Mouse (Mus musculus): ENCODE results near the gene Tm4sf4. TPM values are rescaled to one million over a fixed set of nuclear protein-coding genes. Genes with fewer than 3 reads are reported as not detected.
A peak's percentile ranks its signal among the peaks of the same experiment; 100 is the strongest.

Gene Tm4sf4
- polyA plus RNA-seq, 1 experiment from 2014 or later = 44.9 TPM

DNA sequence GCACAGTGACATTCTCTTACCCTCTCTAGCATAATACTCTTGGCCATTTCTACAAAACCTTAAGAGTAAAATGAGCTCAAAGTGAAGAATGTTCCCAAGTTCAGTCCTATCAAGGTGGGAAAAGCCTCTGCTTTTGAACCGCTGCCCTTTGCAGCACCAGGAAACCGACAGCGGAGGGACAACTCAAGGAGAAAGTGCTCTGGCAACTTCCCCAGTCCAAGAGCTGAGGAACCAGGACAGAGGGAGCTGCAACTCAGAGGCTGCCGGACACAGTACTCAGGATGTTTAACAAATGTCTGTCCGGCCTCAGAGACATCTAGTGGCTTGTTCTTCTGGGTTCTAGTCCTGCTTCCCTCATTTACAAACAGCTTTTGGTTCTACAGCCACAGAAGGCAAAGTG lies 56.9 kb downstream of the Tm4sf4 start:
- Histone ChIP-seq H3K4me3 (replicated peaks) (no peak overlapping the region), H3K36me3 (no peaks in the 10 kb centered on the region), H3K27me3 (replicated peaks) (no peaks in the 10 kb centered on the region), H3K4me2 (replicated peaks) (no peak overlapping the region), H3K9ac (no peak overlapping the region), H3K9me3 (no peaks in the 10 kb centered on the region), H3K27ac (no peak overlapping the region), H3K4me1 (replicated peaks) (0 out of 2 replicates have a peak, but pooled peaks cover 2% of the 10 kb centered on the region)
- WGBS = 70% methylated on average over 5 of the region's 5 CpGs
- ATAC-seq = no peak

- no peak for ATAC-seq
- no peaks in the 10 kb centered on the region for H3K9me3 ChIP-seq
- 89% methylated on average over 4 of the region's 4 CpGs for WGBS
- no peaks in the 10 kb centered on the region for H3K36me3 ChIP-seq
- no peak overlapping the region for H3K4me3 ChIP-seq (replicated peaks)
- peaks cover 12% of the 10 kb centered on the region; the same call in 1 of the 2 replicates for H3K4me1 ChIP-seq (replicated peaks)
- H3K27me3 ChIP-seq (replicated peaks) = no peaks in the 10 kb centered on the region
- no peak overlapping the region for H3K9ac ChIP-seq
- no peak overlapping the region for H3K27ac ChIP-seq
- no peak overlapping the region for H3K4me2 ChIP-seq (replicated peaks)
Measured at GRCm38 (mm10) chr3:57486068-57486467, 61.0 kb downstream of the Tm4sf4 start.

GRCm38 (mm10) chr3:57487455-57488153 lies 62.5 kb downstream of the Tm4sf4 start:
- peak; percentile 88 for ATAC-seq
- Histone ChIP-seq H3K36me3 (no peaks in the 10 kb centered on the region), H3K4me2 (replicated peaks) (no peak overlapping the region), H3K4me3 (replicated peaks) (no peak overlapping the region), H3K27ac (peak overlapping the region; percentile 61), H3K27me3 (replicated peaks) (no peaks in the 10 kb centered on the region), H3K9ac (no peak overlapping the region), H3K4me1 (replicated peaks) (peaks cover 12% of the 10 kb centered on the region; the same call in 1 of the 2 replicates), H3K9me3 (no peaks in the 10 kb centered on the region)
- WGBS = 29% methylated on average over 8 of the region's 8 CpGs

Other genes starting within 250 kb of the Tm4sf4 start
- gene Tm4sf1, start 123.3 kb upstream of the Tm4sf4 start, polyA plus RNA-seq (2015; fragmentation: Nextera tagmentation; extraction: Ambion mirVana) = 71.3 and 72.9 TPM in 2 replicates
- 15.1 and 16.3 TPM in 2 replicates for gene Wwtr1, start 150.6 kb downstream of the Tm4sf4 start, polyA plus RNA-seq (2015; fragmentation: Nextera tagmentation; extraction: Ambion mirVana)
- gene Commd2, start 226.4 kb downstream of the Tm4sf4 start, polyA plus RNA-seq (2015; fragmentation: Nextera tagmentation; extraction: Ambion mirVana) = 66.1 and 79.6 TPM in 2 replicates

Data from intestine, embryonic 15.5 days (tissue).